16 mouse cellular contexts compared by ENCODE assay signal in genomic region chr6:143176076-143176475, GRCm38 (mm10).
"Had no signal": no experiment of that assay in that cellular context is flagged by ENCODE, and none has a peak within 500 bp of the region (broad histone marks: within the 10 kb centered on the region; RNA-seq: fewer than 3 reads in every experiment).

No protein-coding gene starts in this region.

- H3K27ac ChIP-seq: midbrain, embryonic 10.5 days; midbrain, embryonic 13.5 days; neural tube, embryonic 13.5 days; neural tube, embryonic 15.5 days; stomach, embryonic 15.5 days; stomach, postnatal 0 days had no signal

- DNase-seq: lung, adult 18-20 months; lung, embryonic 14.5 days; lung, postnatal 14 days; retina, postnatal 1 day; right cerebral cortex, adult 18-20 months; right cerebral cortex, postnatal 25 days; right cerebral cortex, postnatal 4 days; thymus, adult 2 months; thymus, postnatal 25 days had no signal

- H3K9ac ChIP-seq: lung, embryonic 14.5 days; midbrain, embryonic 13.5 days; neural tube, embryonic 13.5 days; neural tube, embryonic 15.5 days; stomach, embryonic 15.5 days had no signal

- H3K9me3 ChIP-seq: midbrain, embryonic 10.5 days; midbrain, embryonic 13.5 days; neural tube, embryonic 13.5 days; neural tube, embryonic 15.5 days; stomach, embryonic 15.5 days had no signal

- H3K4me2 ChIP-seq: lung, embryonic 14.5 days; midbrain, embryonic 13.5 days; neural tube, embryonic 13.5 days; neural tube, embryonic 15.5 days; stomach, embryonic 15.5 days had no signal

- H3K27me3 ChIP-seq: midbrain, embryonic 13.5 days; neural tube, embryonic 13.5 days; neural tube, embryonic 15.5 days; stomach, embryonic 15.5 days had no signal

- H3K4me3 ChIP-seq: midbrain, embryonic 10.5 days; midbrain, embryonic 13.5 days; myocyte; neural tube, embryonic 13.5 days; neural tube, embryonic 15.5 days; stomach, embryonic 15.5 days had no signal

- H3K4me1 ChIP-seq: stomach, embryonic 15.5 days had no signal
